Mouse (Mus musculus): ENCODE results near the gene Nek6.

Gene Nek6

DNA sequence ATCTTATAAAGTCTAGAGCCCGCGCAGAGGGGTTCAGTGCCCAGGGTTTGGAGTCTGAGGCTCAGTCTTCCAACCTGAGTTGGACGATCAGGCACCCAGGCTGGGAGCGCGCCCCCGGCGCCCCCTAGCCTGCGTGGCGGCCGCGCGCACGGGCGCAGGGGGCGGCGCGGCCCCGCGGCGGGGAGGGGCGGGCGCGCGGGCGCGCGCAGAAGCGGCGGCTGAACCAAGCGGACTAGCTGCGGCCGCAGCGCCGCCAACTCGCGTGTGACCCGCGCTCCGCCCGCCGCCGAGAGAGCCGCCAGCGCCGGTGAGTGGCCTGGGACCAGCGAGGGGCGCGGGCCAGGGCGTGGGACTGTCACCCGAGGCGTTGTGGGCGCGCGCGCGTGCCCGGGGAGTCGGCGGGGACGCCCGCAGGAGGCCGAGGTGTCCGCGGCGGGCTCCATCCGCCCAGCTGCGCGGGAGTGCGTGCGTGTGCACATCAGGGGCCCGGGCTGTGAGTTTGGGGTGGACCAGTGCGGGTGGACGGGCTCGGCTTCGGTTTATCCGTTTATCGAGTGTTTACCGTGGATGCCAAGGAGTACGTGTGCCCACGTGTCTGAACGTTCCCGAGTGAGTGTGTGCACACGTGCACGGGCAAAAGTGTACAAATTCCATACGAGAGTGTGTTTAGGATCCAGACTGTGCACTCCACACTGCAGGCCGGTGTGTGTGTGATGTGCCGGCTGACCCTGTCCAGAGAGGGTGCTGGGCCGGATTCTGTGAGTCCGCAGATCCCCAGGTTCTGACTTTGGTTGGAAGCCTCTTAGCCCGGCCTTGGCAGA, at the start of gene Nek6:
TSS of gene Nek6 (plus strand) at position 157 of the 821 bp plus-strand sequence.
- Histone ChIP-seq H3K4me1 (replicated peaks; ENCODE audit: low read depth, low read length) (peaks cover 59% of the 10 kb centered on the region), H3K9me3 (ENCODE audit: low read length) (no peaks in the 10 kb centered on the region)

DNA sequence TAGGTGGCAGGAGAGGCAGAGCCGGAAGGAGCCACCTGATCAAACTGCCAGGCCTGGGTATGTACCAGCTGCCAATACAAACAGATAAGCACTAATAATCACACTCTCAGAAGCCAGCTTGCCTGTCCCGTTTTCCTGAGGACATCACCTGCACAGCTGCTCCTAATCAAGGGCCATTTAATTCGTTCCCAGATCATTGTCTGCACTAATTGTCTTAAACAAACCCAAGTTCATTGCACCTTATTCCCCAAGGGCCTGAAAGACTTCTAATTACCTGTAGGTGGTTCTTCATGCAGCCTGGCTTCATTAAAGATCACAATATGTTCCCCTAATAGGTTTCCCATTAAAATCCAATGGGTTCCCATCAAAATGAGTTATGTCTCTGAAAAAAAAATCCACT, 49.1 kb upstream of the Nek6 start:
- no peak for TF ChIP-seq CTCF (conservative IDR thresholded peaks at IDR 0.05; ENCODE audit: low read length)
- no peak for TF ChIP-seq NANOG (IDR thresholded peaks at IDR 0.05; ENCODE audit: borderline replicate concordance, low read length)
- TF ChIP-seq POU5F1 (IDR thresholded peaks at IDR 0.05; ENCODE audit: borderline replicate concordance, low read length): no peak
- Histone ChIP-seq H3K4me1 (replicated peaks; ENCODE audit: low read depth, low read length) (no peaks in the 10 kb centered on the region), H3K4me3 (replicated peaks; ENCODE audit: low read length) (no peak overlapping the region), H3K9me3 (ENCODE audit: low read length) (no peaks in the 10 kb centered on the region), H3K36me3 (ENCODE audit: insufficient read depth, low read length) (no peaks in the 10 kb centered on the region), H3K27me3 (ENCODE audit: insufficient read depth, low read length) (peaks cover 6% of the 10 kb centered on the region; the same call in 1 of the 2 replicates)

More for the DNA sequence above, at the start of gene Nek6:
- TF ChIP-seq POU5F1 (IDR thresholded peaks at IDR 0.05; ENCODE audit: borderline replicate concordance, low read length) (no peak), NANOG (IDR thresholded peaks at IDR 0.05; ENCODE audit: borderline replicate concordance, low read length) (no peak), CTCF (conservative IDR thresholded peaks at IDR 0.05; ENCODE audit: low read length) (no peak)
- H3K36me3 ChIP-seq (ENCODE audit: insufficient read depth, low read length): no peaks in the 10 kb centered on the region
- peaks cover 18% of the 10 kb centered on the region for H3K27me3 ChIP-seq (ENCODE audit: insufficient read depth, low read length)
- H3K4me3 ChIP-seq (replicated peaks; ENCODE audit: low read length): peak within 1 kb of the TSS; percentile 92

DNA sequence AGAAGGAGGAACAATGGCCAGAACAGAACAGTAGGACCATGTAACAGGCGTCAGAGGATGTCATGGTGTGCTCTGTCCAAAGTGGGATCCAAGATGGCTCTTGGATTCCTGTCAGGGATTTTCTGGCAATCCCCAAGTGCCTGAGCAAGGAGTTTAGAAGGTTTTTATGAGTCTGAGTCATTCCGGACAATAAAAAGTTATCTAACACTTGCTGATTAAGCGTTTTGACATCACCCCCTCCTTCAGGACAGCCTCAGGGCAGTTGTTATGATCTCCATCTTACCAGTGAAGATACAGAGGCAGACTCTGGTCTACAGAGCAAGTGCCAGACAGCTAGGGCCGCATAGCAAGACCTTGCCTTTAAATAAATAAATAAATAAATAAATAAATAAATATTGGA, 42.6 kb upstream of the Nek6 start:
- H3K9me3 ChIP-seq (ENCODE audit: low read length): no peaks in the 10 kb centered on the region
- H3K4me3 ChIP-seq (replicated peaks; ENCODE audit: low read length): no peak overlapping the region
- TF ChIP-seq POU5F1 (IDR thresholded peaks at IDR 0.05; ENCODE audit: borderline replicate concordance, low read length) (no peak), NANOG (IDR thresholded peaks at IDR 0.05; ENCODE audit: borderline replicate concordance, low read length) (no peak), CTCF (conservative IDR thresholded peaks at IDR 0.05; ENCODE audit: low read length) (no peak)
- H3K36me3 ChIP-seq (ENCODE audit: insufficient read depth, low read length): no peaks in the 10 kb centered on the region
- peaks cover 3% of the 10 kb centered on the region; the same call in 1 of the 2 replicates for H3K27me3 ChIP-seq (ENCODE audit: insufficient read depth, low read length)
- H3K4me1 ChIP-seq (replicated peaks; ENCODE audit: low read depth, low read length): no peaks in the 10 kb centered on the region

- Histone ChIP-seq H3K36me3 (ENCODE audit: insufficient read depth, low read length) (no peaks in the 10 kb centered on the region), H3K4me1 (replicated peaks; ENCODE audit: low read depth, low read length) (no peaks in the 10 kb centered on the region), H3K4me3 (replicated peaks; ENCODE audit: low read length) (no peak overlapping the region), H3K27me3 (ENCODE audit: insufficient read depth, low read length) (peaks cover 3% of the 10 kb centered on the region; the same call in 1 of the 2 replicates), H3K9me3 (ENCODE audit: low read length) (no peaks in the 10 kb centered on the region)
- TF ChIP-seq NANOG (IDR thresholded peaks at IDR 0.05; ENCODE audit: borderline replicate concordance, low read length) (no peak), CTCF (conservative IDR thresholded peaks at IDR 0.05; ENCODE audit: low read length) (no peak), POU5F1 (IDR thresholded peaks at IDR 0.05; ENCODE audit: borderline replicate concordance, low read length) (no peak)
These were observed 39.7 kb upstream of the Nek6 start for GRCm38 (mm10) chr2:38471745-38472144.

- H3K9me3 ChIP-seq (ENCODE audit: low read length): no peaks in the 10 kb centered on the region
- no peak for TF ChIP-seq POU5F1 (IDR thresholded peaks at IDR 0.05; ENCODE audit: borderline replicate concordance, low read length)
- TF ChIP-seq CTCF (conservative IDR thresholded peaks at IDR 0.05; ENCODE audit: low read length): no peak
- no peak for TF ChIP-seq NANOG (IDR thresholded peaks at IDR 0.05; ENCODE audit: borderline replicate concordance, low read length)
- H3K4me3 ChIP-seq (replicated peaks; ENCODE audit: low read length): no peak overlapping the region
- H3K27me3 ChIP-seq (ENCODE audit: insufficient read depth, low read length): 0 out of 2 replicates have a peak, but pooled peaks cover 3% of the 10 kb centered on the region
- H3K4me1 ChIP-seq (replicated peaks; ENCODE audit: low read depth, low read length): no peaks in the 10 kb centered on the region
- H3K36me3 ChIP-seq (ENCODE audit: insufficient read depth, low read length): no peaks in the 10 kb centered on the region
These were observed 38.6 kb upstream of the Nek6 start for GRCm38 (mm10) chr2:38472829-38473228.

DNA sequence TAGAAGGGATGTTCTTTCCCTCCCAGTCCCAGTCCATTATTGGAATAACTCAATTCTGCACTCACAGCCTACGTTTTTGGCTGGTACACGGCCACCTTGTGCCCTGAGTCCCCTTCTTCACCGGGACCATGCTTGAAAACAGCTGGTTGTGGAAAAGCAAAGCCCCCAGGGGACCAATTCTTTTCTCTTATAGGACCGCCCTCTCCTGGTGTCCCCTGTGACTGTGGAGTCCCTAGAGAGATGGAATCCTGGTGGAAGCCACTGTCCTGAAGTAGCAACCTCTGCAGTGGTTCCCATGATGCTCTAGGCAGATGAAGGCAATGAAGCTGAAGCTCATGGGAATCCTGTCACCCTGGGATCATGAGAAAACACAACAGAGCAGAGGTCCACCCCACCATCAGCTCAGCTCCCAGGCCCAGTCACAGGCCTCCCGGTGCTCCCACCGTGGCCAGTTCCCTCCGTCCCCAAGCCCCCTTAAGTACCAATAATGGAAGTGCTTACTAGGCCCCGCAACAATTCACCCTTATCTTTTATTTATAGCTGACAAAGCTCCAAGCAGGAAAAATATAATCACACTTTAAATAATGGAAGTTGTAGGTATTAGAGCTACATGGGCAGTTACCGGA, 34.5 kb upstream of the Nek6 start:
- no peaks in the 10 kb centered on the region for H3K4me1 ChIP-seq (replicated peaks; ENCODE audit: low read depth, low read length)
- no peak for TF ChIP-seq CTCF (conservative IDR thresholded peaks at IDR 0.05; ENCODE audit: low read length)
- TF ChIP-seq POU5F1 (IDR thresholded peaks at IDR 0.05; ENCODE audit: borderline replicate concordance, low read length): no peak
- no peak for TF ChIP-seq NANOG (IDR thresholded peaks at IDR 0.05; ENCODE audit: borderline replicate concordance, low read length)
- no peak overlapping the region for H3K4me3 ChIP-seq (replicated peaks; ENCODE audit: low read length)
- no peaks in the 10 kb centered on the region for H3K36me3 ChIP-seq (ENCODE audit: insufficient read depth, low read length)
- no peaks in the 10 kb centered on the region for H3K27me3 ChIP-seq (ENCODE audit: insufficient read depth, low read length)
- H3K9me3 ChIP-seq (ENCODE audit: low read length): no peaks in the 10 kb centered on the region

- H3K9me3 ChIP-seq (ENCODE audit: low read length): no peaks in the 10 kb centered on the region
- no peaks in the 10 kb centered on the region for H3K36me3 ChIP-seq (ENCODE audit: insufficient read depth, low read length)
- H3K4me3 ChIP-seq (replicated peaks; ENCODE audit: low read length): no peak overlapping the region
- no peaks in the 10 kb centered on the region for H3K4me1 ChIP-seq (replicated peaks; ENCODE audit: low read depth, low read length)
- TF ChIP-seq CTCF (conservative IDR thresholded peaks at IDR 0.05; ENCODE audit: low read length) (no peak), NANOG (IDR thresholded peaks at IDR 0.05; ENCODE audit: borderline replicate concordance, low read length) (no peak), POU5F1 (IDR thresholded peaks at IDR 0.05; ENCODE audit: borderline replicate concordance, low read length) (no peak)
- H3K27me3 ChIP-seq (ENCODE audit: insufficient read depth, low read length): no peaks in the 10 kb centered on the region
These were observed 34.0 kb upstream of the Nek6 start for GRCm38 (mm10) chr2:38477497-38477873.

DNA sequence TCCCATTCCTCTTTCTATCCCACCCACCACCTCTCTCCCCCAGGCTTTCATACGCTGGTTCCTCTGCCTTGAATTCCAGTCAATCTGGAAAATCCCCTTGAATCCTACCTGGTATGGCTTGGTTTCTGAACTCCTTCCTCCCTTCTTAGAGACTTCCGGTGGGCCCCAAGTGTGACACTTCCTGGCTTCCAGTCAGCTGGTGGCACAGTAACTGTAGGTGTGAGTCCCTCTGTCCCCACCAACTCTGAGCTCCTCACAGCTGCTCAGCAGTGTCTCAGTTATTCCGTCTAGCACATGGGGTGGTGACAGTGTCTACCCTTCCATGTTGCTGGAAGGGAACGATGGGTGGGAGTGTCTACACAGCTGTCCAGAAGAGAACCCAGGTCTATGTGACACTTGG, 32.8 kb upstream of the Nek6 start:
- Histone ChIP-seq H3K27me3 (ENCODE audit: insufficient read depth, low read length) (no peaks in the 10 kb centered on the region), H3K4me1 (replicated peaks; ENCODE audit: low read depth, low read length) (no peaks in the 10 kb centered on the region), H3K9me3 (ENCODE audit: low read length) (no peaks in the 10 kb centered on the region), H3K36me3 (ENCODE audit: insufficient read depth, low read length) (no peaks in the 10 kb centered on the region), H3K4me3 (replicated peaks; ENCODE audit: low read length) (no peak overlapping the region)
- TF ChIP-seq CTCF (conservative IDR thresholded peaks at IDR 0.05; ENCODE audit: low read length) (no peak), POU5F1 (IDR thresholded peaks at IDR 0.05; ENCODE audit: borderline replicate concordance, low read length) (no peak), NANOG (IDR thresholded peaks at IDR 0.05; ENCODE audit: borderline replicate concordance, low read length) (no peak)
